Mouse (Mus musculus): ENCODE data around the gene Nav2.

- no peak for TF ChIP-seq CHD2 (IDR thresholded peaks at IDR 0.05; ENCODE audit: low read length)
- no peak for TF ChIP-seq EP300 (IDR thresholded peaks at IDR 0.05; ENCODE audit: low read depth in 1 of 2, low read length in 2 of 2)
- TF ChIP-seq POLR2A (IDR thresholded peaks at IDR 0.05; ENCODE audit: control insufficient read depth in 1 of 2, insufficient read depth in 1 of 2, low read depth in 1 of 2, low read length in 2 of 2, poor library complexity in 1 of 2): no peak
- TF ChIP-seq GATA1 (IDR thresholded peaks at IDR 0.05; ENCODE audit: low read depth, low read length): no peak
- TF ChIP-seq TCF12 (IDR thresholded peaks at IDR 0.05; ENCODE audit: low read depth, low read length): no peak
- no peak for TF ChIP-seq MAX (IDR thresholded peaks at IDR 0.05; ENCODE audit: low read length)
- TF ChIP-seq KAT2A (conservative IDR thresholded peaks at IDR 0.05; ENCODE audit: low read depth, low read length): no peak
- TF ChIP-seq CTCF (IDR thresholded peaks at IDR 0.05 in 2 of 3, conservative IDR thresholded peaks at IDR 0.05 in 1 of 3; ENCODE audit: control insufficient read depth in 1 of 3, insufficient read depth in 1 of 3, low read depth in 2 of 3, low read length in 3 of 3, poor library complexity in 1 of 3, severe bottlenecking in 1 of 3): no peak
- TF ChIP-seq POLR2AphosphoS2 (IDR thresholded peaks at IDR 0.05; ENCODE audit: low read length): no peak
- no peak for TF ChIP-seq RAD21 (IDR thresholded peaks at IDR 0.05; ENCODE audit: low read depth, low read length)
- TF ChIP-seq ELF1 (IDR thresholded peaks at IDR 0.05; ENCODE audit: low read depth, low read length): no peak
- no peak for TF ChIP-seq RCOR1 (IDR thresholded peaks at IDR 0.05; ENCODE audit: low read depth, low read length)
These were observed 109.3 kb downstream of the Nav2 start for GRCm38 (mm10) chr7:49017794-49018193.

Data from MEL (cell line).